Mouse (Mus musculus): ENCODE results near the gene Asna1.

Gene Asna1

DNA sequence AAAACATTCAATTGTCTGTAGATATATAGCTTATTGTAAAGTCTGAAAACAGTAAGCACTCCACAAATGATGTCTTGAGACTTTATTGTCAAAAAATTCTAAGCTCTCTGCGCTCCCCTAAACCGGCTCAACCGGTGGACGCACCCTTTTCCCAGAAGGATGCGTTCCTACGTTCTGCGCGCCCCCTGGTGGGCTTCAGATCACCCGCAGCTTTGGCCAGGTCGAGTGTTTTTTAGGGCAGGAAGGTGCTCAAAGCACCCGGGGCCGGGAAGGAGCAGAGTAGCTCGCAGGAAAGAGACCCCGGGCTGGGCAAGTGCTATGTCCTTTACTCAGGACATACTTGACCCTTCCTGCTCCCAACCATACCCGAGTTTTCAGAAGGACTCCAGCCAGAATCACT, 35.3 kb downstream of the Asna1 start:
- DNase-seq (ENCODE audit: low spot score in 2 of 2) = peak; percentile 84 to 93

- DNase-seq (ENCODE audit: low spot score in 2 of 2) = peak; percentile 30 to 53
These were observed 35.8 kb downstream of the Asna1 start for GRCm38 (mm10) chr8:84989311-84989731.

GRCm38 (mm10) chr8:84987903-84988302, 37.2 kb downstream of the Asna1 start:
- no peak for DNase-seq (ENCODE audit: low spot score in 2 of 2)

DNA sequence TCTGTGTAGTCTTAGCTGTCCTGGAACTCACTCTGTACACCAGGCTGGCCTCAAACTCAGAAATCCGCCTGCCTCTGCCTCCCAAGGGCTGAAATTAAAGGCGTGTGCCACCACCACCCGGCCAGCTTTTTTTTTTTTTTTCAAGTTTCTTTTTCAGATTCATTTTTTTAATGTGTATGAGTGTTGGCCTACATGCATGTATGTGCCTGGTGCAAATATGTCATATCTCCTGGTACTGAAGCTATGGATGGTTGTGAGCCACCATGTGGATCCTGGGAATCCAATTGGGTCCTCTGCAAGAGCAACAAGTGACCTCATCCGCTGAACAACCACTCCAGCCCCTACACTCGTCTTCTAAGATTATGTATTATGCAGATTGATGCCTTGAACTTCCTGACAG, 37.7 kb downstream of the Asna1 start:
- no peak for DNase-seq (ENCODE audit: low spot score in 2 of 2)

- DNase-seq (ENCODE audit: low spot score in 2 of 2) = no peak
These were observed 38.6 kb downstream of the Asna1 start for GRCm38 (mm10) chr8:84986379-84986945.

GRCm38 (mm10) chr8:84985684-84986378, 39.2 kb downstream of the Asna1 start:
- DNase-seq (ENCODE audit: low spot score in 2 of 2) = peak; percentile 95 to 96

DNA sequence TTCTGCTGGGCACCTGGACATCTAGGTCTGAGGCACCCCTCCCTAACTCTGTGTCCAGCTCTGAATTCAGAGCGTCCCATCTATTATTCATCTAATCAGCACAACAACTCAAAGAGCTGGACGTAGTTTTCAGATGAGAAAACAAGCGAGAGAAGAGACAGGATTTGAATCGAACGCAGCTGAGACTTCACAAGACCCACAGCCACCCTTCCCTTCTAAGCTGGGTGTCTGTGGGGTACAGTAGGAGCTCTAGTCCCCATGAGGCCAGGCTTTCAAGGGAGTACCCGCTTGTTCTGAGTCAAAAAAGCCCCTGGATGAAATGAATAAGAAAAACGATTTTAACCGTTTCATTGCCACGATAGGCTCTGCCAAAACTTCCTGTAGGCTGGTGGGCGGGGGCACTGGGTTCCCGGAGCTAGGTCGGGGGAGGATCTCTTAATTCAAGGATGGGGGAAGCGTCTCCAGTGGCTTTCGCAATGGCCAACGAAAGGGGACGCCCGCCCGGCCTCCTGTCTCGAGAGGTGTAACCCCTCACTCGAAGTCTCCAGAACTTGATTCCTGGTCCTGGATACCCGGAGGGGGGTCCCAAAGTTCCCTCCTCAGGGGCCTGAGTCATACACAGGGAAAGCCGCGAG, 39.9 kb downstream of the Asna1 start:
- peak in 1 of 2 experiments; percentile 47 for DNase-seq (ENCODE audit: low spot score in 2 of 2)

DNA sequence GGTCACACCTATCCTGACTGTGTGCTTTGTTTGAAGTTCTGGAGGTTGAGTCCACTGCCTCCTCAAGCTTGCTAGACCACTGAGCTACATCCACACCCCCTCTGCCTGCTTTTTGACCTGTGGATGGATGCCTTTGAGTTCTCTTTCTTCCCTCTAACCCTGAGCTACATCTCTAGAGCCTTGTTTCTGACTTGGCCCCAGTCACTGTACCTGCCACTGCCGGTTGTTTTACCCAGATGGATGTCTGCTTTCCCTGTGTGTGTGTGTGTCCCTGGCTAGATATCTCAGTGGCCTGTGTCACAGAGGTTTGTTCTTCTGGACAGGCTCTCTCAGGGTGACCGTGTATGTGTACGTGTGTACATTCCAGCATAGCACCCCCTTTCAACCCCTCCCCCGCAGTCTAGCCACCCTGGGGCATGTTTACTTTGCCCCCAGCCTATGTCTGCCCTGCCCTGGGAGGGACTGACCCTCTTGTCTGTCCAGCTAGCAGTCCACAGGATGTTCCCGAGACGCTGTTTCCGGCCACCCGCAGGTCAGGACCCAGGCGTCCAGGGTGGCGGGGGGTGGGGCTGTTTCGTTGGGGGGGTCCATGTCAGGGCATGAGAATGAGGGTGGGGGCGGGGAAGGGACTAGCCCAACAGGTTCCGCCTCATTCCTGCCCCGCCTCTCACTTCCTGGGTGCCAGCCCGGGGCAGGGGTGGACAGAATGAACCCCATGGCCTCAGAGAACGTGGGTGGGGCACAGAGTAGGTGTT, 40.6 kb downstream of the Asna1 start:
- peak; percentile 54 to 61 for DNase-seq (ENCODE audit: low spot score in 2 of 2)

GRCm38 (mm10) chr8:84982499-84983011, 42.5 kb downstream of the Asna1 start:
- peak; percentile 41 to 52 for DNase-seq (ENCODE audit: low spot score in 2 of 2)

DNA sequence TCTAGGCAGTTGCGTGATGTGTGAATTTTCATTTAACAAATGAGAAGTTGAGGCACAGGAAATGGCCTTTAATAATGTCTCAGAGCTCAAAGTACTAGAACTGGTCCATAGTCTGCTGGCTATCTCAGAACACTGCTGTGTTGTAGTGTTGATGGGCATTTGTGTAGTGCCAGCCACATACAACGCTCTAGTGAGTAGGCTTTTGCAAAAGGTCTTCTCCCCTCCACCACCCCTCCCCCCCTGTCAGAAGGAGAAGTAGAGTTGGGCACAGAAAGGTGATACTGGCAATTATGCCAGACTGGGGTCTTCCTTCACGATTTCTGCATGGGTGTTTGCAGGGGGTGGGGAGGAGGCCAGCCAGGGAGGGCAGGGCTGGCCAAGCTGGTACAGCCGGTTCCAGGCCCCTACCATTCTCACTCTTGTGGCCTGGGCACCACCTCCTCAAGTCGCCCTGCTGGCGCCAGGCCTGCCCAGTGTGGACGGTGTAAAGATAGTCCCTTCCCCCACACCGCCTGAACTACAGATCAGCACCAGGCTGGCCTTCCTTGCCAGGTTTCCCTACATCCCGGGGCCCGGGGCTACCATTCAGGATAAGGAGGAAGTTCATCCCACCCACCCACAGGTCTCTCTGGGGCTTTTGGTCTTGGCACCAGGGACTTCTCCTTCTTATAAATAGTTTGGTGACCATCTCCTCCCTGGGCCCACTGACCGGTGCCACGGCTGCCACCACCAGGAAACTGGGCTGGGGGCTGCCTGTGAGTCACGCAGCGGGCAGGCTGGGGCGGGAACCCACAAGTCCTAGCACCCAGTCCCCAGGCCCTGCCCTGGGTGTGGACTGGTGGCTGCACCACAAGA, 43.2 kb downstream of the Asna1 start:
- DNase-seq (ENCODE audit: low spot score in 2 of 2) = no peak

DNA sequence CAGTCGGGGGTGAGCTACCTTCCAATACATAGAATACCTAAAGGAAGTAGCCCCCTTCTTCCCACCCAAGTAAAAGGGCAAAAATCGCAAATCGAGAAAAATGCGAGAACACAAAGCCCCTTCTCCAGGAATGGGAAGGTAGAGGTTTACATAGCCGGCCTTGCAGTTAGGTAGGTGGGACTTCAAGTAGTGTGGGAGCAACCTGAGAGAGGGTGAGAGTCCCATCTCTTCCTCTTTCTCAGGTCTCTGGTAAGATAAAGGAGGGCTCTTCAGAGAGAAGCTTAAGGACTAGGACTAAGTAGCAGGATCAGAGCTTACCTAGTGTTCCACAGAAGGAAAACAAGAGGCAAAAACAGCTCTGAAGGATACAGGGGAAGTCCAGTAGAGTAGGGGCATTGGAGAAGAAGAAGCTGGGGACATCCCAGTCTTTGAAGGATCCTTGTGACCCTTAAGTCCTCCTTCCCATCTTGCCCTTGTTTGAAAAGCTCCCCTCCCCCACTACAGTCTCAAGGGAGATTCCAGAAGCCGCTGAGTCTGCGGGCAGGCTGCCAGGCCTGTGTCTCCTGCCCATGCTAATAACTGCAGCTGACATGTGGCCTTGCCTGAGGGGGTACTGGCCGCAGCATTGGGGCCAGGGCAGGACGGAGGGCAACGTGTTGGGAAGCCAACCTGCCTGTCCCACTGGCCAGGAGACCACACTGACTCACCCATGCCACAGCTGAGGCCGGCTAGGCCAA, 44.3 kb downstream of the Asna1 start:
- peak; percentile 70 to 81 for DNase-seq (ENCODE audit: low spot score in 2 of 2)

DNA sequence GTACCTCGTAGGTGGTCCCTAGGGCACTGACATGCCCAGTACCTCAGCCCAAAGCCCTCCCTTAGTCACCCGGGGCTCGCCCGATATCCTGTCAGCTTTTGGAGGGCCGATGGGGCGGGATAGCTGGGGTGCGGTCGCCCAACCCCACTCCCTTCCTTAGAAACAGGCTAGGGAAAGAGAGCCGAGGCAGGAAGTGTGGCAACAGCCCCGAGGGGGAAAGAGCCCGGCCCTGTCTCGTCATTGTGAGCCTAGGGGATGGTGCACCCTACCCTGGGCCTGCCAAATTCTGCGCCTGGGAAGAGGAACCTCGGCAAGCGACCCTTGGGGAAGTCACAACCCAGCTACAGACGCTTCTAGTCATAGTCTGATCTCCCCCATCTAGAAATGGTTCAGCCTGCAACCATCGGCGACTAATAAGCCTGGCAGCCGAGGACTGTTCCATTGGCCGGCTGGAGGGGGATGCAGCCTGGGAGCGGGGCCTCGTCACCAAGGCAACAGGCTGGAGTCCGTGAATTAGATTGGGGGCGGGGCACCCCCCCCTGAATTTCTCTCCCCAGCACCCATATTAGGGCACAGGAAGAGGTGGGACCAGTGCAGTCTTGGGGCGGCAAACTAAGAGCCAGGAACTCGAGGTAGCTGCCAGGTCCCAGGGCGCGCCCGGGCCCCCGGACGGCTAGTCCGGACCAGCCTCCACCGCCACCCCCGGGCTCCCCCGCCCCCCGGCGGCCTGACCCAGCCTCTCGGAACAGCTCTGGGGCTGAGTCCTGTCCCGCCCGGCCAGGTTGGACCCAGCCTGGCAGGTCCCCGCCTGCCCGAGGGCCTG, 45.3 kb downstream of the Asna1 start:
- DNase-seq (ENCODE audit: low spot score in 2 of 2) = peak; percentile 95

GRCm38 (mm10) chr8:84978248-84978940, 46.7 kb downstream of the Asna1 start, which contains the start of gene Junb:
Gene Junb (minus strand): TSS chr8:84978718.
- peak; percentile 96 to 97 for DNase-seq (ENCODE audit: low spot score in 2 of 2)

DNA sequence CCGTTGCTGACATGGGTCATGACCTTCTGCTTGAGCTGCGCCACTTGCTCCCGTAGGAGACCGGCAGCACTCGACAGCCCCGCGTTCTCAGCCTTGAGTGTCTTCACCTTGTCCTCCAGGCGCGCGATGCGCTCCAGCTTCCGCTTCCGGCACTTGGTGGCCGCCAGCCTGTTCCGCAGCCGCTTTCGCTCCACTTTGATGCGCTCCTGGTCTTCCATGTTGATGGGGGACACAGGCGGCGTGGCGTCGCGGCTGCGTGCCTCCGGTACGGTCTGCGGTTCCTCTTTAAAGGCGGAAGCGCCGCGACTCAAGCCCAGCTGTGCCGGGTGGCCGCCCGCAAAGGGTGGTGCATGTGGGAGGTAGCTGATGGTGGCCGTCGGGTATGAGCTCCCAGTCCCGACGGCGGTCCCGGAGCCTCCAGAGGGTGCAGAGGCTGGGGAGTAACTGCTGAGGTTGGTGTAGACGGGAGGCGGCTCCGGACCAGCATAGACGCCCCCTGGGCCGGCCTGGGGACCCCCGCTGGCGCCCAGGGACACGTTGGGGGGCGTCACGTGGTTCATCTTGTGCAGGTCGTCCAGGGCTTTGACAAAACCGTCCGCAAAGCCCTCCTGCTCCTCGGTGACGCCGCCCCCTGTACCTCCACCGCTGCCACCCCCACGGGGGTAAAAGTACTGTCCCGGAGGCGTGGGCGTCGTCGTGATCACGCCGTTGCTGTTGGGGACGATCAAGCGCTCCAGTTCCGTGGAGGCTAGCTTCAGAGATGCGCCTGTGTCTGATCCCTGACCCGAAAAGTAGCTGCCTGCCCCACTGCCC, 47.4 kb downstream of the Asna1 start:
- DNase-seq (ENCODE audit: low spot score in 2 of 2) = peak; percentile 81 to 82

- DNase-seq (ENCODE audit: low spot score in 2 of 2) = no peak
These were observed 48.2 kb downstream of the Asna1 start for GRCm38 (mm10) chr8:84976763-84977434.

GRCm38 (mm10) chr8:84976031-84976762, 48.9 kb downstream of the Asna1 start:
- peak; percentile 93 to 95 for DNase-seq (ENCODE audit: low spot score in 2 of 2)

DNA sequence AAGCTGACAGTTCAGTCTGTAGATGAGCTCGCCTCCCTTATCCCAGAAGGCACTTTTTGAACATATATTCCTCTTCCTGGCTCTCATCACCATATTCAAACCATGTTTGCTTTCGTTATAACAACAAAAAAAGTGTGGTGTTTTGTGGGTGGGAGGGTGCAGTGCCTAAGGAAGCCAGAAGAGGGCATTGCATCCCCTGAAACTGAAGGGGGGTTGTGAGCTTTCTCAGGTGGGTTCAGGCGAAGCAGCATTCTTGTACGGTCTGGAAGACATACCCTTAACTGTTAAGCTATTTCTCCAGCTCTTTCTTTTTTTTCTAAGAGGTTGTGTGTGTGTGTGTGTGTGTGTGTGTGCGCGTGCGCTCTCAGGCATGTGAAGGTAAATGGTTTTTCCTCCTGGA, 49.6 kb downstream of the Asna1 start:
- DNase-seq (ENCODE audit: low spot score in 2 of 2) = peak; percentile 77 to 82
